Mouse (Mus musculus): ENCODE data around the gene Ccnf. TPM values are rescaled to one million over a fixed set of nuclear protein-coding genes. Genes with fewer than 3 reads are reported as not detected.

Ccnf gene
- total RNA-seq, 1 experiment from 2014 or later, result 3.0 TPM

- no peak for ATAC-seq (ENCODE audit: extremely low read depth, insufficient number of reproducible peaks, low FRiP score, poor library complexity, severe bottlenecking)
Measured at GRCm38 (mm10) chr17:24226721-24227120, 24.6 kb downstream of the Ccnf start.

- no peak for ATAC-seq (ENCODE audit: extremely low read depth, insufficient number of reproducible peaks, low FRiP score, poor library complexity, severe bottlenecking)
Measured at GRCm38 (mm10) chr17:24225851-24226250, 25.4 kb downstream of the Ccnf start.

- ATAC-seq (ENCODE audit: extremely low read depth, insufficient number of reproducible peaks, low FRiP score, poor library complexity, severe bottlenecking), result no peak
Measured at GRCm38 (mm10) chr17:24224741-24225140, 26.5 kb downstream of the Ccnf start.

GRCm38 (mm10) chr17:24223513-24223912, 27.8 kb downstream of the Ccnf start:
- ATAC-seq (ENCODE audit: extremely low read depth, insufficient number of reproducible peaks, low FRiP score, poor library complexity, severe bottlenecking), result no peak

- ATAC-seq (ENCODE audit: extremely low read depth, insufficient number of reproducible peaks, low FRiP score, poor library complexity, severe bottlenecking), result no peak
Measured at GRCm38 (mm10) chr17:24222653-24223052, 28.6 kb downstream of the Ccnf start.

GRCm38 (mm10) chr17:24220435-24221411, 30.6 kb downstream of the Ccnf start, which contains the start of gene Tedc2:
Gene Tedc2, minus strand, starts transcription at chr17:24220851.
- peak; percentile 95 for ATAC-seq (ENCODE audit: extremely low read depth, insufficient number of reproducible peaks, low FRiP score, poor library complexity, severe bottlenecking)

- no peak for ATAC-seq (ENCODE audit: extremely low read depth, insufficient number of reproducible peaks, low FRiP score, poor library complexity, severe bottlenecking)
Measured at GRCm38 (mm10) chr17:24216836-24217235, 34.4 kb downstream of the Ccnf start.

- no peak for ATAC-seq (ENCODE audit: extremely low read depth, insufficient number of reproducible peaks, low FRiP score, poor library complexity, severe bottlenecking)
Measured at GRCm38 (mm10) chr17:24213186-24213585, 38.1 kb downstream of the Ccnf start.

GRCm38 (mm10) chr17:24212441-24213018, 38.8 kb downstream of the Ccnf start:
- ATAC-seq (ENCODE audit: extremely low read depth, insufficient number of reproducible peaks, low FRiP score, poor library complexity, severe bottlenecking), result no peak

GRCm38 (mm10) chr17:24211631-24212440, 39.4 kb downstream of the Ccnf start:
- no peak for ATAC-seq (ENCODE audit: extremely low read depth, insufficient number of reproducible peaks, low FRiP score, poor library complexity, severe bottlenecking)

GRCm38 (mm10) chr17:24210591-24210990, 40.7 kb downstream of the Ccnf start:
- ATAC-seq (ENCODE audit: extremely low read depth, insufficient number of reproducible peaks, low FRiP score, poor library complexity, severe bottlenecking), result no peak

GRCm38 (mm10) chr17:24209916-24210240, 41.4 kb downstream of the Ccnf start:
- no peak for ATAC-seq (ENCODE audit: extremely low read depth, insufficient number of reproducible peaks, low FRiP score, poor library complexity, severe bottlenecking)

GRCm38 (mm10) chr17:24209043-24209915, 42.0 kb downstream of the Ccnf start, which contains the start of gene Ntn3:
Gene Ntn3, minus strand, starts transcription at chr17:24209531.
- no peak for ATAC-seq (ENCODE audit: extremely low read depth, insufficient number of reproducible peaks, low FRiP score, poor library complexity, severe bottlenecking)

GRCm38 (mm10) chr17:24208641-24209042, 42.6 kb downstream of the Ccnf start:
- no peak for ATAC-seq (ENCODE audit: extremely low read depth, insufficient number of reproducible peaks, low FRiP score, poor library complexity, severe bottlenecking)

- no peak for ATAC-seq (ENCODE audit: extremely low read depth, insufficient number of reproducible peaks, low FRiP score, poor library complexity, severe bottlenecking)
Measured at GRCm38 (mm10) chr17:24207768-24208640, 43.3 kb downstream of the Ccnf start.

- ATAC-seq (ENCODE audit: extremely low read depth, insufficient number of reproducible peaks, low FRiP score, poor library complexity, severe bottlenecking), result no peak
Measured at GRCm38 (mm10) chr17:24206451-24207351, 44.6 kb downstream of the Ccnf start.

GRCm38 (mm10) chr17:24205908-24206361, 45.3 kb downstream of the Ccnf start:
- ATAC-seq (ENCODE audit: extremely low read depth, insufficient number of reproducible peaks, low FRiP score, poor library complexity, severe bottlenecking), result no peak
